Mouse (Mus musculus) right cerebral cortex, postnatal 25 days (tissue): Measurements from ENCODE around the gene Tlcd1.
"Not testable (repeated sequence)": the region's sequence is repeated elsewhere in the genome, so short reads cannot be mapped to it uniquely, and the experiment has no call there.

Experiments
- DNase-seq: peaks from one replicate; pipeline ENCODE4 v3.0.0; 2022

Gene Tlcd1

DNA sequence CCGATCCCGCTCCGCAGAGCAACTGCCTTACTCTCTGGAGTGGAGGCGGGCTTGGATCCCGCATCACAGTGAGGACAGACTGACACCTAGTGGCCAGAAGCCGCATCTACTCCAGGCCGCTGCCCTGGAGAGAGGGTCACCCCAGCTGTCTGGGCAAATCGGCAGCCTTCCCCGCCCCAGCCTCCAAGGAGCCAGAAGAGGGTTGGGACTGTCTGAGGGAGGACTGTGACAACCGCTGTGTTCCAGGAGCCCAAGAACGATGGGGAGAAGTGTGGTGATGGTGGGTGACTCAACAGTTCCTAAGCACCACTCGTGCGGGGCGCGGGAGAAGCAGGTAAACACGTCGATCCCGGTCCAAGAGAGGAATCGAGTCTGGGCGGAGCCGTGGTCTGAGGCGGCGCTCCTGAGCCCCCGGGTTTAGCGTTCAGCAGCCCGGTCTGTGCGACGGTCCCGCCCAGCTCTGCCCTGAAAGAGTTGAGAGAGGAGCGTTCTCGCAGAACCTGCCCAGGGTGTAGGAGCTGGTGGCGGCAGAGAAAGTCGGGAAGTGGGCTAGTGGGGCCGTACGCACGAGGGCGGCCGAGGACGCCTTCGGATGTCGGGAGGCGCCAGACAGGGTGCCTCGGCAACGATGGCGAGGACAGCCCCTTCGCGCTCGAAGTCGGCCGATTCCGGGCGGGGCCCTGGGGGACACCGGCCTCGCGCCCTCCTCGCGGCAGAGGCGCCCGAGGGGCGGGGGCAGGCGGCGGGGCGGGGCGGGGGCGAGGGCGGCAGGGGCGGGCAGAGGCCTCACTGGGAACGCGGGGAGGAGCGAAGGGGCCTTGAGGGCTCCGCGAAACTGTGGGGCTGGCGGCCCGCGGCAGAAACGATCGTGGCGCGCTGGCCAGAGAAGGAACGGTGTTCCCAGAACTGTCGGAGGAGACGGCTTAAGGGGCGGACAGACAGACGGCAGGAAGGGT is 1.7 kb downstream of the Tlcd1 start:
- DNase-seq = peak; percentile 90

DNA sequence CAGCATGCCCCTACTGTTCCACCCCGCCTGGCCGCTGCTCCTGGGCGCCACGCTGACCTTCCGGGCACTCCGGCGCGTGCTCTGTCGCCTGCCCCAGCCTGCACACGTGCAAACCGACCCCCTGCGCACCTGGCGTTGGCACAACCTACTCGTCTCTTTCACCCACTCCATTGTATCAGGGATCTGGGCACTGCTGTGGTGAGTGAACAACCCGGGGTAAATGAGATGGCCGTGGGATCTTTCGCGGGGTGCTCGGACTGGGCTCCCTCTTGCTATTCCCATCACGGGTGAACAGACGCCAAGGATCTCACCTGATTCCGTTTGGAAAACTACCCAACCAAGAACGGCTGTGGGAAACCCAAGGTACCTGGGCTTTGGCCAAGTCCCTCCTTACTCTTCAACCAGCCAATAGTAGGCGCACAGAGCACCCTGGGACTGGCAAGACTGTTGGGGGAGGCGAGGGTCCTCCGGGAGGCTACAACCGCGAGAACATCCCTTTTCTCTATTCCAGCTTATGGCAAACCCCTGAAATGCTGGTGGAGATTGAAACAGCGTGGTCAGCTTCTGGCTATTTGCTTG is 2.4 kb downstream of the Tlcd1 start:
- no peak for DNase-seq

DNA sequence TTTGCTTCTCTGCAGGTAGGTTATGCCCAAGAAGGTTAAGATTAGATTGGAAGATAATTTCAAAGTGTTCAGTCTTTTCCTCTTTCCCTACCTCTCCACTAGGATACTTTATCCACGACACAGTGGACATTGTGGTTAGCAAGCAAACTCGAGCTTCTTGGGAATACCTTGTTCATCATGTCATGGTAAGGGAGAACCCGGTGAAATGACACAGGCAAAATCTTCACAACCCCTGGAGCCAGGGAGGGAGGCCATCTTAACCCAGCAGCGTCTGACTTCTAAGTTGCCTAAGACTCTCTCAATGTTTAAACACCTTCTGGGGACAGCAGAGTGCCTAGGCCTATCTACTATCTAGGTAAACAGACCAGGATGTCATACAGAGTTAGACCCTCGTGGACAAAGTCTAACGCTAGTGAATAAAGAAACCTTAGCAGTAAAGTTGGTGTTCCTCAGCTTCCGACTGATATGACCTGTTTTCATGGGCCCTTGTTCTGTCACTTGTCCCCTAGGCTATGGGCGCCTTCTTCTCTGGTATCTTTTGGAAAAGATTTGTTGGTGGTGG is 3.0 kb downstream of the Tlcd1 start:
- no peak for DNase-seq

DNA sequence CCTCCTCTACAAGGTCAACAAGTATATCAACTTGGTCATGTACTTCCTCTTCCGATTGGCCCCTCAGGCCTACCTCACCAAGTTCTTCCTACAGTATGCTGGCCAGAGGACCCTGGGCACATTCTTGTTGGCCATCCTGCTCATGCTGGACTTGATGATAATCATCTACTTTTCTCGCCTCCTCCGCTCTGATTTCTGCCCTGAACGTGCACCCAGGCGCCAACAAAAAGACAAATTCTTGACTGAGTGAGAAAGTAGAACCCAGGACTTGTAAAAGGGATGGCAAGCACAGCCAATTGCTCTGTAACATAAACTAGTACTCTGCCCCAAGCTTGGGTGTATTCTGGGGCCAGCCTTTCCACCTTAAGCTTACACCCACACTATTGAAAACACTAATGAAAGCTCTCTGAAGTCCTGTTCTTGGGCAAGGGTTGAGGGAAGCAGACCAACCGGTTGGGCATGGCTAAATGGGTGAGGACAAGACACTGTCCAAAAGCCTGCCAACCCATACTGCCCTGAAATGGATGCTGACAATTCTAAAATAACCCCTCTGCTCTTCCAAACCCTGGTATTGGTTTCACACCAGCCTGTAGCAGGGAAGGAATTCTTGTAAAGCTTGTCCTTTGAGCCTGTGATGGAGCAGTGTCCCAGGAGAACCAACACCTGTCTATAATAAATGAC is 3.7 kb downstream of the Tlcd1 start:
- DNase-seq = no peak

DNA sequence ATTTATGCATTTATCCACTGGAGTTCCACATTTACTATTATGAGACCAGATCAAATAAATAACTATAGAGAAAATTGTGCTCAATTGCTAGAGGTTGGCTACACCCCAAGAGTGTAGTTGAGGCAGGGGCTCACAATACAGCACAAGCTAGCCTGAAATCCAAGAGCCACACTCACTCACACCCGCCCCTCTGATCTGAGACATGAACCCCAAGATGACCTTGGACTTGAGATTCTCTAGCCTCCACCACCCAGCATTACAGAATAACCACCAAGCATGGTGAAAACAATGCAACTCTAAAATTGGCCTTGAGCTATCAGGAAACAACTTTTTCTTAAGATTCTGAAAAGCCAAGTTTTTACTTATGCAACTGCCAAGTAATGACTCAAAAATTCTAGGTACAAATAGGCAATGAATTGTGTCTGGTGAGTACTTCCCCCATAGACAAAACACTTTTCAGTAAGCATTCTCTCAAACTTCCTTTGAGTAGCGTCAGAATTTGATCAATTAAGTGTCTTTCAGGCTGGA is 5.4 kb downstream of the Tlcd1 start:
- DNase-seq = no peak

DNA sequence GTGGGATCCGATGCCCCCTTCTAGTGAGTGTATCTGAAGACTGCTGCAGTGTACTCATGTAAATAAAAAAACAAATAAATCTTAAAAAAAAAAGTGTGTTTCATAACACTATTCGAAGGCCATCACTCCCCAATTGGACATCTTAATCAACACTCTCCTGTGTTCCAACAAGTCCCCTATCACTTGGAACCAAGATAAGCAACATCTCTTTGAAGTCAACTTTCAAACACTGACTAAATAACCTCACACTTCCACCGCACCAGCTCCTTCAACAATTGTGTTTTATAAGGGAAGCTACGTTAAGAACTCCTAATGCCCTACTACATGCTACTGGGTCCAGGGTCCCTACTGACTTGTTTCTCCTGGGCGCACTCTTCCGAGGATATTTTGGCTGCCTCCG is 5.9 kb downstream of the Tlcd1 start:
- DNase-seq = no peak

DNA sequence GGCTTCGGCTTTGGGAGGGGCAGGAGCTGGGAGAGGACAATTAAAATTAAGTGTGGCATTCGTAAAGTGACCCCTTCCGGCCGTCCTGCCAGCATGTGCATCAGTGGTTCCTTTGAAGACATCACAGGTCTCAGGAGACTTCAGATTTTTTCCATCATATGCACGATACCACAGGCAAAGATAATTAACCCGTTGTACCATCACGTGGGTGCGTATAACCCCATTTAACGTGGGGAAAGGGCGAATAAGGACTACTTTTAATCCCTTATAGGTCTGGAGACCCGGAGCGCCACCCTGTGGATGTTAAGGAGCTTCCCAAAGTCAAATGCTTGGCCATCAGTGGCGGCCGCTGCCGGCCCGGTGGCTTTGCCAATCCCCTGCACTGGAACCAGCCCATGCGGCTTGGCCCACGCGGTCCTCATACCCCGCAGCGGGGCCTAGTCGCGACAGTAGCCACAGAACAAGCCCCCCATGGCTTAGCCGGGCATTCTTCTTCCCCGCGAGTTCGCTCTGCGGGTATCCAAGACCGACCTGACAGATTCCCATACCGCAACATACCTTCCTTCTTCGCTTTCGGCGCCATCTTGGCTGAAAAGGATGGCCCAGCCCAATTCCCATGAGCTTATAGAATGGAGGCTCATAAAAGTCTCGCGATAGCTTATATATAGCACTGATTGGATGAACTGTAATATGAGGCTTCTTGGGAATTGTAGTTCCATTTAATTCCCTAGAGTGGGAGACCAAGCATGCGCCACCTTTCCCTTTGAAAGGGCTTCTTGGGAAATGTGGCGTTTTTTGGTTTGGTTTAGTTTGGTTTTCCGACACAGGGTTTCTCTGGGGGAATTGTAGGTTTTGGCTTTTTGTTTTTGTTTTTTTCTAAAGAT is 6.7 kb downstream of the Tlcd1 start, which contains the start of gene Rpl23a:
Gene Rpl23a (minus strand): TSS at position 624 of the 884 bp plus-strand sequence.
- peak; percentile 87 for DNase-seq

DNA sequence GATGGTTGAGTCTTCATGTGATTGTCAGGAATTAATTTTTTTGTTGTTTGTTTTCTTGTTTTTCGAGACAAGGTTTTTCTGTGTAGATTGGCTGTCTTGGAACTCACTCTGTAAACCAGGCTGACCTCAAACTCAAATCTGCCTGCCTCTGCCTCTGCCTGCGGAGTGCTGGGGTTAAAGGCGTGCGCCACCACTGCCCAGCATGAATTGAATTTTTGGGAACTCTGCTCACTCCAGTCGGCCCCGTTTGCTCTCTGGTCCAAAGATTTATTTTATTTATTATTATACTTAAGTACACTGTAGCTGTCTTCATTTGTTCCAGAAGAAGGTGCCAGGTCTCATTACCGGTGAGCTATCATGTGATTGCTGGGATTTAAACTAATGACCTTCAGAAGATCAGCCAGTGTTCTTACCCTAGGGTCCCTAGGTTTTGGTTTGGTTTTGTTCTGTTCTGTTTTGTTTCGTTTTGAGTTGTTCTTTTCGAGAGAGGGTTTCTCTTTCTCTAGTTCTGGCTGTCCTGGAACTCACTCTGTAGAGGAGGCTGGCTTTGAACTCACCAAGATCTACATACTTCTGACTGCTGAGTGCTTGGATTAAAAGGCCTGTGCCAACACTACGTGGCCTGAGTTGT is 7.5 kb downstream of the Tlcd1 start:
- DNase-seq = no peak

DNA sequence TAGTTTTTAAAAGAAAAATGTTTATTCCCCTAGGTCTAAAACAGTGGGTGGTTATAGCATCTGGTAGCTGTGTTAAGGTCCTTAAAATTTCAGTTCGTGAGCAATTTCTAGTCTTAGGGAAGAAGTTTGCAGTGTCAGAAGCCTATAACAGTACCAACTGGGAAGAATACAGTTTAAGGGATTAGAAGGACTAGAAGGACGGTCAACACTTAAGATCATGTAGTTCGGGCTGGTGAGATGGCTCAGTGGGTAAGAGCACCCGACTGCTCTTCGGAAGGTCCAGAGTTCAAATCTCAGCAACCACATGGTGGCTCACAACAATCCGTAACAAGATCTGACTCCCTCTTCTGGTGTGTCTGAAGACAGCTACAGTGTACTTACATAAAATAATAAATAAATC is 8.2 kb downstream of the Tlcd1 start:
- not testable (repeated sequence) for DNase-seq

DNA sequence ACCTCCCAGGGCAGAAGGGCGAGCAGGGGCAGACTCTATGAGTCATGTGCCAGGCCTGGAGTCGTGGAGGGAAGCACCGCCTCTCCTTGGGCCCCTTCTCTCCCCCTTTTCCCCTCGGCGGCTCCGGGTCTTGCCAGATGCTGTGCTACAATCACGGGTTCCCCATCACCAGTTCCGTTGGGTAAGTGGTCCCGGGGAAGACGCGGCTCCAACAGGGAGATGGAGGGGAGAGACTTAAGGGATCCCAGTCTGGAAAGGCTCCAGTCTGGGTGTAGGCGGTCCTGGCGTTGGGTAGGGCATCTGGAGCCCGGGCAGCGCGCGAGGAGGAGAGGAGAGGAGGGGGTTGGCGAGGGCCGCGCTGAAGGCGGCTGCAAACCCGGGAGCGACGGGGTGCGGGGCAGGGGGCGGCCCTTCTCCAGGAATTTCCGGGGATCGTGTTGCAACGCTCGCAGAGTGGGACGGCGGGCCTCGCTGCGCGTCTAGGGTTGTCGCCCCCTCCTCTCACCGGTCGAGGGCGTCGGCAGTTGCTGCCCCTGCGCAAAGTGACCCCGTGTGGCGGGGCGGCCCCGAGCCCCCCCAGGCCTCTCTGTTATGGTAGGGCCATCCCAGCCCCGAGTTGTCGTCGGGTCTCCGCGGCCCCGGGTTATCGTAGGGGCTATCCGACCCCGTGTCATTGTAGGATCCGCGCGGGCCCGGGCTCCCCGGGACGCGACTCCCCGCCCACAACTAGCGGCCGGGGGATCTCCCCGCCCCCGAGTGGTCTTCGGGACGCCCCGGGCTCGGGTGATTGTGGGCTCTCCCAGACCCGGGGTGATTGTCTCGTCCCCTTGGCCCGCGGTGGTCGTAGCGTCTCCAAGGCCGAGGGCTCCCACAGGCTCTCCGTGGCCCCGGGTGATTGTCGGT is 12.1 kb downstream of the Tlcd1 start, which contains the start of gene Rab34:
Gene Rab34 (plus strand): TSS at position 100 of the 903 bp plus-strand sequence.
- peak; percentile 74 for DNase-seq

DNA sequence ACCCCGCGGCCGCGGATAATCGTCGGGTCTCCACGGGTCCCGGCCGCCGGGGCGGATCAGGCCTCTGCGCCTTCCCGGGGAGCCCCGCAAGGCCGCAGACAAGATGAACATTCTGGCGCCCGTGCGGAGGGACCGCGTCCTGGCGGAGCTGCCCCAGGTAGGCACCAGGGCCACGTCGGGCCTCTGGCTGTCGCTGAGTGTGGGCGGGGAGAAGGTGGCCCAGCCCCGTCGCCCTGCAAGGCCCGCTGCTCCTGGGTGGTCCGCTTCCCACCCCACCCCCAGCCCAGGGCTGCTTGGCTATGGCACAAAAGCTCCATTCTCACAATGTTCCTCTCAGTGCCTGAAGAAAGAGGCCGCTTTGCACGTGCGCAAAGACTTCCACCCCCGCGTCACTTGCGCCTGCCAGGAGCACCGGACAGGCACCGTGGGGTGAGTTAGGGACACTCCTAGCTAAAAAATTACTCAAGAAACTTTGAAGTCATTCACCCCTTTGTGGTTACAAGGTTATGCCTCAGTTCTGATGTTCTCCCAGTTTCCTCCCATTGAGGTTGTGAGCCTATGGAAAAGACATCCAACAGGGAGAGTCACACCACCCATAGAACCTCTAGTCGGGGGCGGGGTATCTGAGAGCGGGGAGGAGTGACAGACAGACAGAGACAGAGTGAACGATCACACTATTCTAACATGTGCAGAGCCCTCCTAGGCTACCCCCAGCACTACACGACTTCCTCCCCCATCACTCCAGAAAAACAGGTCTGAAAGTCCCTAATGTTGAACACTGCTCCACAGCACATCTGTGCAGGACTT is 12.9 kb downstream of the Tlcd1 start:
- peak; percentile 70 for DNase-seq

DNA sequence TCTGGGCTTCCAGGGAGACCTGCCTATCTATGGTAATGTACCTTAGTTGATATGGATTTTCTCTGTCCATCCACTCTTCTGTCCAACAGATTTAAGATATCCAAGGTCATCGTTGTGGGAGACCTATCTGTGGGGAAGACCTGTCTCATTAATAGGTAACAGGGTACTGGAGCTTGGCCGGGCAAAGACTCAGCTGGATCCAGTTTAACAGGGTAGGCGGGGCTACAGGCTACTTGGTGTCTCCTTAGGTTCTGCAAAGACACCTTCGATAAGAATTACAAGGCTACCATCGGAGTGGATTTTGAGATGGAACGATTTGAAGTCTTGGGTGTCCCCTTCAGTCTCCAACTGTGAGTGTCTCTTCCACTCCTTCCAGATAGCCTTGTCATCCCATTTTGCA is 13.5 kb downstream of the Tlcd1 start:
- DNase-seq = no peak

DNA sequence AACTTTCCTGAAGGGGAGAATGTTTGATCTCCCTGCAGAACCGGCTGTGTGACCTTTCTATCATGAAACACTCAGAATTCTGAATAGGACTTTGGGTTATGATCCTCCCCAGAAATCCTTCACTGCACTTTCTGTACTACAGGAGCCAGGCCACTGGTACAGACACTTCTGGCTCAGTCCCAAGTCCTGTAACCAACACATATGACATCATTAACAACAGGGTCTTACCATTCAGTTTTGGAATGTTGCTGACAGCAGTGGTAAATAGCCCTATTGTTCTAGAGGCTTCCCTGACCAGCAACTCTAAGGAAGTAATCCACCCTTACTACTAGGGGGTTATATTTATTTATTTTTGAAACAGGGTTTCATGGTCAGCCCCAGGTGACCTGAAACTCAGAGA is 16.6 kb downstream of the Tlcd1 start, which contains the start of gene Proca1:
Gene Proca1 (plus strand): TSS at position 280 of the 400 bp plus-strand sequence.
- DNase-seq = no peak

DNA sequence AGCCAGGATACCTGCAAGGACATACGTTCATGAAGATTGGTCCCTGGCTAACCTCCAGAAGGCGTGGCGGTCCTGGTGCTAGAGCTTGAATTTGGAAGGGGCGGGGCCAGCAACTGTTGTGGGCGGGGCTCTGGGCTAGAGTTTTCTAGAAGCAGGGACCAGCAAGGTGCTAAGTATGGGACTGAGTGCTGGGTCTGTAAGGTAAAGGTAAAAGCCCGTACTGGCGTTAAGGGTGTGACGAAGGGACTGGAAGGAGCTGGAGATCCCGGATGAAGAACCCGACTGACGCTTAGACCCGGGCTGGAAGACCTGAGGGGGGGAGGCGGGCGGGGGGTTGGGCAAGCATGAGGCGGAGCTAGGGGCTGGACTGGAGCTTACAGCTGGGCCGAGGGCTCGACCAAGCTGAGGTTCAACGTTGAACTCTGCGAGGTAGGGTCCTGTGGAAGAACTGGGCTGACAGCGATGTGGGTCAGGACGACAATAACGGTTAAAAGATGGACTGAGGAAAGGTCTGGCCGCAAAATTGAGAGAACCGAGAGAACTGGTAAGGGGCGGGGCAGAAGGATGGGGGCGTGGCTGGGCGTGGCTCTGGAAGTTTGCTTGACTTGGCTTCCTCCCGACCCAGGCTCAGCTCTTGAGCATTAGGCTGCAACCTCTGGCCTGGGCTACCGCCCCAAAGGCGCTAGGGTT is 18.0 kb downstream of the Tlcd1 start:
- DNase-seq = no peak

DNA sequence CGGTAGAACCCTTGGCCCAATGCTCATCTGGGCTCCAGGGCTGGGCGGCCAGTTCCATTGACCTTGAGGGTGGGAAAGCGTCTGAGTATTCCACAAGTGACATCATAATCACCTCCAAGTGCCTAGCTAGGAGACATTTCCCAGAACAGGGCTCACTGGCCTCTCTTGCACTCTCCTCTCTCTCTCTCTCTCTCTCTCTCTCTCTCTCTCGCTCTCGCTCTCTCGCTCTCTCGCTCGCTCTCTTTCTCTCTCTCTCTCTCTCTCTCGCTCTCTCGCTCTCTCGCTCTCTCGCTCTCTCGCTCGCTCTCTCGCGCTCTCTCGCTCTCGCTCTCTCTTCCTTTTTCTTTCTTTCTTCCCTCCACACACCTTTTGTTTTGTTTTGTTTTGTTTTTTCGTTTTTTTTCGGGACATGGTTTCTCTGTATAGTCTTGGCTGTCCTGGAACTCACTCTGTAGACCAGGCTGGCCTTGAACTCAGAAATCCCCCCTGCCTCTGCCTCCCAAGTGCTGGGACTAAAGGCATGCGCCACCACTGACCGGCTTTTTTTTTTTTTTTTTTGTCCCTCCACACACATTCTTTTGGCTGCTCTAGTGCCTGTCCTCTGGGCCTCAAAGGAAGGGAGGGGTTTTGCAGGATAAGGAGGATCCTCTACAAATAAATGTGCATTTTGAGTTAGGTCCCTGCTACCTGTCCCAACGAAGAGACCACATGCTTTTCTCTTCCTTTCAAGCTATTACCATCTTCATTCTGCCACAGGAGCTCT is 18.8 kb downstream of the Tlcd1 start:
- no peak for DNase-seq

DNA sequence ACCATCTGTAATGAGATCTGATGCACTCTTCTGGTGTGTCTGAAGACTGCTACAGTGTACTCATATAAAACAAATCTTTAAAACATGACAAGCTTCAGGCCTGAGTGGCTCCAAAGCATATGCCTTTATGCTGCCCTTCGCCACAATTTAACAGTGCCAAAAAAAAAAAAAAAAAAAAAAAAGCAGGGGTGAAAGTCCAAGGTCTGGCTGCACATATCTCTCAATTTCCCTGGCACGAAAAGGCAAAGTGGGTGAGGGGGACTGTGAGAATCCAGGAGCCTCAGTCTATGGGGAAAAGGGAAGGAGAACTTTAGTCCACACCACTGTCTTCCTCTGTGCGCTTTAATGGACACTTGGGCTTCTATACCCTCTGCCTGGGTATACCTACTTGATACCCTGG is 25.9 kb downstream of the Tlcd1 start:
- DNase-seq = no peak

DNA sequence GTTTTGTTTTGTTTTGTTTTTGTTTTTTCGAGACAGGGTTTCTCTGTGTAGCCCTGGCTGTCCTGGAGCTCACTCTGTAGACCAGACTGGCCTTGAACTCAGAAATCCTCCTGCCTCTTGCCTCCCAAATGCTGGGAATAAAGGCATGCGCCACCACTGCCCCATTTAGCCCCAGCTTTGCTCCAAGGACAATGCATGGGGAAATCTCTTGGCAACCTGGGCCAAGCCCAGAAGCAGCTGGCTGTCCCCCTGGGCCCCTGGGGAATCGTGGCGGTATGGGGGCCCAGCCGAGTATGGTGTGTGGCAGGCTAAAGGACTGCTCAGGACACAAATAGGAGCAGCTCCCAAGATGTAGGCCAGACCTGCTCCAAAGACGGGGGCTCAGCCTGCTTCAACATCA is 27.8 kb downstream of the Tlcd1 start:
- no peak for DNase-seq
